Mouse (Mus musculus) lung, postnatal 25 days (tissue): ENCODE measurements around the gene Tpcn1.
A peak's percentile ranks its signal among the peaks of the same experiment; 100 is the strongest.

Experiments
- DNase-seq: peaks from one replicate; pipeline ENCODE4 v3.0.0; 2022; ENCODE audit warnings: low spot score

The Tpcn1 gene

DNA sequence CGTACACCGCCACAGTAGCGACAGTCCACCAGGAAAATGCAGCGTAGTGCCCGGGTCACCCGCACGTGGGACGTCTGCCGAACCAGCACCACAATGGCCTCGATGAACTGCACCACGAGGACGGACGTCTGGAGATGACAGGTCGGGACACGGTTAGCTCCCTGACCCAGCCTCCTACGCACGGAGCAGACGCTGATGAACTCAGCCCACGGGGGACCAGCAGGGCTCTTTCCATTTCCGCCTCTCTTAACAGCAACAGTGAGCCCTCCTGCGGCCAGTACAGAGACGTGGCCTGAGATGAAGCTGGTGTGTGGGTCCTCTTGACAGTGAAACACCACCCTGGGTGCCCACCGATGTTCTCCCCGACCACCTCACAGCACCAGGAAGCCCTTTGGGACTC is 32.6 kb downstream of the Tpcn1 start:
- no peak for DNase-seq

DNA sequence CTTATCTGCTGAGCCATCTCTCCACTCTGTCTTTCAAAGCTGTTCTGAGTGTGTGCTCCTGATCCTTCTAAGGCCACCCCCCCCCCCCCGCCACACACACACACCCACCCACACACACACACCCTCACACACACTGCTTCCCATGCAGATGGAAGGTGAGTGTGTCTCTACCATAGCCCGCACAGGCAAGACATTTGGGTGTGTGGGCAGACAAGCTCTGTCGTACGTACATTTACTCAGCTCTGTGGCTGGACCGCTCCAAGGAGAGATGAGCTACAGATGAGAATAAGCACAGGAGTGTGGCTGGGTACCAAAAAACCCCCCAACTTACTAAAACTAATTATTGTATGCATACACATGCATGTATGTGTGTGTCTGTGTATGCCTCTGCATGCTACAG is 37.8 kb downstream of the Tpcn1 start:
- no peak for DNase-seq

DNA sequence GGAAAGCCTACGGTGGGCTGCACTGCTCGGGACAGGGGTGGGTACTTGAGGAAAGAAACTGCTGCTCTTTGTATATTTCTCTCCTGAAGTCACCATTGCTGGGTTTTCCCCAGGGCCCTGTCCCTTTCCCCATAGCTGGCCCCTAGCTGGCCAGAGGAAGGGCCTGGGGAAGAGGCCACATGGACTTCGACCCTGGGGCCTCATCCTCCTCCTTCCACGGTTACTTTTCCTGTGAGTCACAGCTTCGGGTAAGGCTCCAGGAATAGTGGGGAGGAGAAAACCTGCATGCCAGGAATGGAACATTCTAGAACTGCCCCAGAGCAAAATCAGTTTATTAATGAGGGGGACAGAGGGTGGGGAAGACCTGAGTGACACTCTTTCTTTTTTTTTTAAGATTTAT is 38.3 kb downstream of the Tpcn1 start:
- DNase-seq: no peak

DNA sequence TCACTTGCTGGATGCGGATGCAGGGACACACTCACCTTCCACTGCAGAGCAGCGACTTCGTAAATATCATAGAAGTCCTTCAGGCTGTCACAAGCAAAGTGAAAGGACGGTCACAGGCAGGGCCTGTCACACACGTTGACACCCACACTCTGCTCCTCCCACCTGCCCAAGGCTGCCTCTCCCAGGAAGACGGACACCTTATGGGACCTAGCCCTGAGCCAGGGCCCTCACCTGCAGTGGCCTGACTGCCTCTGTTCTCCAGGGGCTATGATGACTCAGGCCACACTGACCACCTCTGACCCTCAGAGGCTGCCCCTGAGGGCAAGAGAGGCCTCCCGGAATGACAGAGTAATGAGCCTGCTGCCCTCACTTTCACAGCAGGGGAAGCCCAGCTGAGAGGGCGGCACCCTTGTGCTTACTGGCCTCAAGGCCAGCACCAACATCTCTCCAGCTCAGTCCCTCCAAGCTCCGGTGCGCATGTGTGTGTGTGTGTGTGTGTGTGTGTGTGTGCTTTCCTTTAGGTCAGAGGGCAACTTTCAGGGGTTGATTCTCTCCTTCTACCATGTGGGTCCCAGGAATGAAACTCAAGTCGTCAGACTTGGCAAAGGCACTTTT is 40.1 kb downstream of the Tpcn1 start:
- DNase-seq: no peak

DNA sequence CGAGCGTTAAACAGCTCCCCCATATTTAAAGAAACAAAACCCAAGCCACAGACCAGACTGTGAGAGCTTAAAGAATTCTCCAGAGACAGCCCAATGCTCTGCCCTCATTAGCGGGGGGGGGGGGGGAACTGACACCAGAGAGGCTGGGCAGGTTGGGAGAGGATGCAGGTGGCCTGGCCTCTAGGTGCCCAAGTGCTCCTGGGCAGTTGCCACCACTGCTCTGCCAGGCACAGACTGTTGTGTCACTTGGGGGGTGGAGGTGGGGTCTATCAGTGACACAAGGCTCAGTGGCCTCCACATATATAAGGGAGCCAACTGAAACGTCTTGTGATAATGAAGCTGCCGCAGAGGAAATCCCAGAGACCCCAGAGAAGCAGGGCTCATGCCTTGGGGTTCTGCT is 51.8 kb downstream of the Tpcn1 start:
- no peak for DNase-seq

DNA sequence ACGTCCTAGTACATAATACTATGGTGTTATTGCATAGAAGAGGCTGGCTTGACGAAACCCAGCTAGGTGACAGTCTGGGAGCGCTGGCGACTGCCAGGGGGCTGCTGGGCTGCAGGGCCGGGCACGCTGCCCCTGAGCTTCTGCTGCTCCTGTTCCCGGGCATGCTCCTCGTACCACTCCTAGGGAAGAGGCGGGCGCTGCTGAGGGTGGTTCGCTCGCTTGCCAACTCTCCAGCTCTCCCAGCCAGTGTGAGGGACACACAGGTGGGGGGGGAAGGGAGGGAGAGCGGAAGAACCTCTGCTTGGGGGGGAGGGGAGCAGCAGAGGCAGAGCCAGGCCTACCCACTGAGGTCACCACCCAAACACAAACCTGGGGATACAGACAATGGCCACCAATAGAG is 52.4 kb downstream of the Tpcn1 start:
- DNase-seq: peak; percentile 10

DNA sequence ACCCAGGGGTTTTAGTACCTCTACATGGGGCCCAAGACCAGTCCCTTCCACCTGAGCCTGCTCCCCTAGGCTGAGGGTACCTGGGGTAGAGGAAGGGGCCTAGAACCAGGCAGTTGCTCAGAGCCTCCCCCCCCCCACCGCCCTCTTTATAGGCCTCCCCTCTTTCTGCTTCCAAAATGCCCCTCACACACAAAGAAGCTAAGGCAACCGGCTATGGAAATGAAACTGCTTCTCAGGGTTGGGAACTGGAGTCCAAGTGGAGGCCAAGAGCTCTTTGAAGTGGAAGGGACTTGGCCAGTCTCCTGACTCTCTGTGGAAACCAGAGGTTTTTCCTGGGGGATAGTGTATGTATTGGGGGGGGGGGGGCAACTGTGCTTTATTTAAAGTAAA is 53.8 kb downstream of the Tpcn1 start:
- DNase-seq: no peak

DNA sequence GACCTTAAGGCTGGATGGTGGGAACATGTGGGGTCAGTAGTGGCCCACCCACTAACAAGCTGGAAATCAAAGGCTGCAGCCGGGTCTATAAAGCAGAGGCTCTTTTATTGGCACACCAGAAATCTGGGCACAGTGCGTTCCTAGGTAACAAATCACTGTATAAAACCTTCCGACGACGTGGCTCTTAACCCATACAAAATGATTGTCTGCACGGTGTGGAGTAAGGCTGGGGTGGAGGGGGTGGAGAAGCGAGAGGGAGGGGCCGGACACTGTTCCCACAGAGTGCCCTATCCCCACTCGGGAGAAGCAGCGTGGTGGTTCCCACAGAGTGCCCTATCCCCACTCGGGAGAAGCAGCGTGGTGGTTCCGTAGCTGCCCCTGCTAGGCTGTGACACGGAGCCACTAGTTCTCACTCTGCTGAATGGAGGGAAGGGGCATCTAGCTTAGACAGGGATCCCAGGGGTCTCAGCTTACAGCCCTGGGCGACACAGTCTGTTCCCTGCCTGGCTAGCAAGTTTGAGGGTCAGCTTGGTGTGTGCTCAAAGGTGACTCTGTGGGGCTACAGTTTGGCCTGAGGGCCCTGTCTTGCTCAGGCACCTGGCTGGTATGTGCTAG is 54.3 kb downstream of the Tpcn1 start:
- DNase-seq: no peak

DNA sequence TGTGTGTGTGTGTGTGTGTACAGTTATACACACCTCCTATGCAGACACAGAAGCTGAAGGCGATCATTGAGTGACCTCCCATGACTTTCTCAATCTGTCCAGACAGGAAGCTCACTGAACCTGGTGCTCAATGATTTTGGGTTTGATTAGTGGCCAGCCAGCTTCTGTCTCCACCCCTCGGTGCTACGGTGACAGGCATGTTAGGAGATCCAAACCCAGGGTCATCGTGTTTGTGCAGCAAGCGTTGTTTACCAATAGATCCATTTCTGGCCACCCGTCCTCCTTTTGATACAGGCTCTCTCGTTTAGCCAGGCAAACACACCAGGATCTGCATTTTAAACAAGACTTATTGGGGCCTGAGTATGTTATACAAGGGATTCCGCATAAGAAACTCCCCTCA is 56.8 kb downstream of the Tpcn1 start:
- no peak for DNase-seq

DNA sequence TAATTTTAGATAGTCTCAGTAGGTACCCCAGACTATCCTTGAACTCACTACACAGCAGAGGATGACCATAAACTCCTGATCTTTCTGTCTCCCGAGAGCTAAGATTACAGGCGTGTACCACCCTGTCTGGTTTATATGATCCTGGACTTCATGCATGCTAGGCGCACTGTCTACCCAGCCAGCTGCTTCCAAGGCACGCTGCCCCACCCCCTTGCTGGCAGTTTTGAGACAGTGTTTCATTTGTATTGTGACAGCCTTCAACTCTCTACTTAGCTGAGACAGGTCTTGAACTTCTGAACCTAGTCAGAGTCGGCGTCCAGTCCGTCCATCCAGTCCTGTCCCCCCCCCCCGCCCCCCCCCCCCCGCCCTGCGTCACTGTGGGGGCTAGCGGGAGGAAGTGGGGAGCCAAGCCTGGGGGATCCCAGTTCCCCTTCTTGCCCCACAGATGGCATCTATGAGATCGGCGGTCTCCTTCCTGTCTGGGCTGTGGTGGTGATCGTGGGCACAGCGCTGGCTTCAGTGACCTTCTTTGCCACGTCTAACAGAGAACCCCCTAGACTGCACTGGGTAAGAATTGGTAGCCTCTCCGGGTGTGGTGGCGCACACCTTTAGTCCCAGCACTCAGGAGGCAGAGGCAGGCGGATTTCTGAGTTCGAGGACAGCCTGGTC is 61.0 kb downstream of the Tpcn1 start:
- DNase-seq: no peak

DNA sequence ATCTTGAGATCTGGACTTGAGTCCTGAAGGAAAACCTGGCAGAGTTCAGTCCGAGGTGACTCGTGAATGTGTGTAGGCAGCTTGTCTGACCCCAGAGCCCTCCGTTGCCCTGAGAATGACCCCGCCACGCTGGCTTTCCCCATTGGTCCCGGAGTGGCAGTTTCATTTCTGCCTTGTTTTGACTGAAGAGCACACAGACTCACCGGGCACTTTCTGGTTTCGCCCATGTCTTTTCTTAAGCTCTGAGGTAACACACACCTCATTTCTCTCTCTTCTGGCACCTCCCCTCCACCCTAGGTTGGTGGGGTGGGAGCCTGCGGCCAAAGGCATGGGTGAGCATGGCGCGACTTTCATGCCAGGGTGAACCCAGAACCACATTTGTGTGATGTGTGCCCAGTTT is 62.2 kb downstream of the Tpcn1 start:
- no peak for DNase-seq

DNA sequence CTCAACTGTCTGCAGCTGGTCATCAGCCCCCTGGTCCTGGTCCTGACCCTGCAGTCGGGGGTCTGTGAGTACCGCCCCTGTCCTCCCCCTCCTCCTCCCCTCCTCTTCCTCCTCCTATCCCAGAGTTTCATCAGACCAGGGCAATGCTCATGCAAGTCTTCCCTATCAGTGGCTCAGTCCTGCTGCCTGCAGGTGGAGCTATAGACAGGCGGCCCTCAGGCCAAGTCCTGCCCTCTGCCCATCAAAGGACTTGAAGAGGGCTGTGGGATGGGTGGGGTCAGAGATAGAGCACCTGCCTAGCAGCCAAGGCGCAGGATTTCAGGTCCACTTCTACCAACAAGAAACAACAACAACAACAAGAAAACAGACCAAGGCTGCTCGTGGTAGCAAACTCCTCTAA is 62.7 kb downstream of the Tpcn1 start:
- DNase-seq: peak; percentile 18

DNA sequence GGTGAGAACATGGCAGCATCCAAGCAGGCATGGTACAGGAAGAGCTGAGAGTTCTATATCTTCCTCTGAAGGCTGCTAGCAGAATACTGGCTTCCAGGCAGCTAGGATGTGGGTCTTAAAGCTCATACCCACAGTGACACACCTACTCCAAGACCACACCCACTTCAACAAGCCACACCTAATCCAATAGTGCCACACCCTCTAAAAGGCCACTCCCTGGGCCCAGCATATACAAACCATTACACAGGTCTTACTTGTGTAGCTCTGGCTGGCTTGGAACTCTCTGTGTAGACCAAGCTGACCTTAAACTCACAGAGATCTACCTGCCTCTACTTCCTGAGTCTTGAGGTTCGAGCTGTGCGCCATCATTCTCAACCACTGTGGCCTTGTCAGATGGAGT is 63.7 kb downstream of the Tpcn1 start:
- no peak for DNase-seq

DNA sequence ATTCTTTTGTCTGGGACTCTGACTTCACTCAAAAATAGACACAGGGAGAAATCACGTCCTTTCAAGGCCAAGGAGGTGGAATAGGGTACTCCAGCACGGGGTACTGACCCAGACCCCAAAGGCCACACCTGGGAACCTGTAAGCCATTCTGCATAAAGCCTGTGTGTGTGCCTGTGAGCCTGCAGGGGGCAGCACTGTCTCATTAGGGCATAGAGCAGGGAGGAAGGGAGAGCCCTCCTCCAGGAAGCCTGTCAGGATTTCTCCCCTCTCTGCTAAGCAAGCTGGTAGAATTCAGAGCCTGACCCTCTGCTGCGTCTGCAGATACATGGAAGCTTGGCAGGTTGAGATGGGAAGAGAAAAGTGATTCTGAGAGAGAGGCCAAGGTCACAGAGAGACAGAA is 65.8 kb downstream of the Tpcn1 start:
- peak; percentile 23 for DNase-seq

DNA sequence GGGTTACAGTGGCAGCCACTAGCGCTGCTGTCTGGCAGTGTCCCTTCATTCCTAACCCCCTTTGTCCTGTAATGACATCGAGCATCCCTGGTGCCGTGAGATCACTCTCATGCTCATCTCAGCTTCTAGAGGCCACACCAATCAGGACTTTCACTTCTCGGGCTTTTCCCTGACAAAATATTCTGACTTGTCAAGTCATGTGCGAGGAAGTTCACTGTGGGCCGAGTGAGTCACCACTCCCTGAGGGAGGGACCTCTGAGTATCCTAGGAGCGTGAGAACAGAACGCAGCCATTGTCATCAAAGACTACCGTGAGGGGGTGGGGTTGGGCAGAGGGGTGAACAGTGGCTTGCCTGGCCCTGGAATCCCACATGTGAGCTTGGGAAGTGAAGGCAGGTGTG is 70.9 kb downstream of the Tpcn1 start:
- DNase-seq: peak; percentile 41

DNA sequence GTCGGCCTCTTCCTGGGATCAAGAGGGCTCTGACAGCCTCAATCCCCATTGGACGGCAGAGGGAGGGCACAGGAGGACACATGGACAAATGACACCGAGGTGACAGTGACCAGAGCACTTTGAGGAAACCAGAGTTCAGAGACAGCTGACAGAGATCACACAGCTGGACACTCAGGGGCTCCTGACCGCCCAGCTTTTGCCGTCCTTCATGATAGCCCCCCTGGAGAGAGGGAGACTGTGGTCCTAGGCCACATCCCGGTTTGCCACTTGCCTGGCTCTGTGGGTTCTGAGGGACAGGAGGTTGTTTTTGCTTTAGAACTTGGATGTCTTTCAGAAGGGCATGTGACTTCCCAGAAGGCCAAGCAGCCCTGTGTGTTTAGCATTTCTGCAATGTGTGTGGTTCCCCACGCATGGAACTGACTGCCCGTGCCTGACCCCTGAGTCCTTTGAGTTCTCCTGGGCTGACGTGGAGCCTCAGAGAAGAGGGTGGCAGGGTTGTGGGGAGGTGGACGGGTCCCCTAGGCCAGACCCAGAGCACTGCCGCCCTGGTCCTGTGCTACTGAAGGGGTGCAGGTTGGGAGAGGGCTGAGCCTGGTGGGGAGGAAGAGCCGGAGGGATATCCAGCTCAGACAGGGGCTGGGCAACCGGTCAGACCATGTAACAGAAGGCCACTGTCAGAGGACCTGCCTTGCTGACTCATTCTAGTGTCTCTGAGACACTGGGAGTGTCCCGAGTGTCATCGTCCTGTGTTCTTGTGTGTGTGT is 72.1 kb downstream of the Tpcn1 start:
- peak; percentile 50 for DNase-seq

DNA sequence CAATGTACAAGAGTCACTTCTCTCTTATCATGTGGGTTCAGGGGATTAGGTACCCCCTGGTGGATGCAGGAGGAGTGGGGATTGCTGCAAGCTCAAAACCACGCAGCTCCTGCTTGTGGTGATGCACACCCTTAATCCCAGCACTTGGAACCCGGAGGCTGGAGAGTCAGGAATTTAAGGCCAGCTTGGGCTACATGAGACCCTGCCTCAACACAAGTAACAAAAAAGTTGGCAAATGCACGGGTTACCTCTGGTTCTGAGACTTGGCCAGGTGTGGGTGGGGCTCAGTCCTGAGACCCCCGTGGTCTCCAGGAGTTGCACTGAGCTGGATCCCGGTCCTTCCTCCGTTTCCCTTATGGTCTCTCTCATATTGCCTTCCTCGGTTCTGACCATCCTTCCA is 73.0 kb downstream of the Tpcn1 start:
- no peak for DNase-seq

DNA sequence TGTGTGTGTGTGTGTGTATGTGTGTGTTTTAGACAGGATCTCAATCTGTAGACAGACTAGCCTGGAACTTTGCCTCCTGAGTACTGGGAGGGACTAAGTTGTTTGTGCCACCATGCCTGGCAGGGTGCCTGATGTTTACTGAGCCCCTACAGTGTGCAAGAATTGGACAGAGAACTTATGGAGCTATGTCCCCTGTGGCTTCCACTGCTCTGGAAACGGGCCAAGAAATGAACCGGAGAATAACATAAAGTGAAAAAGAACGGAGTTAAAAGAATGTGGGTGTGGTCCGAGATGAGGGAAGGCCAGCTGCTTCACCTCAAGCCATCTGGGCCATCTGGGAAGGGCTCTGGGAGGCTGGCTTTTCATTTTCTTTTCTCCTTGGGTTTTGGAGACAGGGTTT is 73.7 kb downstream of the Tpcn1 start:
- DNase-seq: peak; percentile 43

DNA sequence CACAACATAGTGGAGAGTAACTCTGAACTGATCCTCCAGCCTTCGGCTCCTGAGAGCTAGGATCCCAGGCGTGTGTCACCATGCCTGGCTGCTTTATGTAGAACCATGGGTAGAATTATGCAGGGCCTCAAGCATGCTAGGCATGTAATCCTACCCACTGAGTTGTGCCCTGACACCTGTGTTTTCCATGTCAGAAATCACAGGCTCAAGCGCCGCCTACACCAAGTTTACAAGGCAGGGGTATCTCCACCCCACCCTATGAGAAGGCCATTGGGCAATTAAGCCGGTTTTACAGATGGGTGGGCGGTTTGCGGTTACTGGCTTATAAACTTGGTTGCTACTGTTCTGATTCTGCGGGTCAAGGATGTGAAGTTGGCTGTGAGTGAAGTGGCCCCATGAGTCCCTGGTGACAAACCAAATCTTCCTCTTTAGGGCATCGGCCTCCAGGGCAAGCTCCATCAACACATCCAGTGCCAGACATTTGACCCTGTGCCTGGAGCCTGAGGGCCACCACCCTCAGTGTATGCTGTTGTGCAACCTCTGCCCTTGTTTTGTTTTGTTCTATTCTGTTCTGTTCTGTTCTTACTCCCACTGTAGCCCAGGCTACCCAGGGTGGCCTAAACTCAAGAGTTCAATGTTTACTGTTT is 74.3 kb downstream of the Tpcn1 start:
- peak; percentile 59 for DNase-seq

DNA sequence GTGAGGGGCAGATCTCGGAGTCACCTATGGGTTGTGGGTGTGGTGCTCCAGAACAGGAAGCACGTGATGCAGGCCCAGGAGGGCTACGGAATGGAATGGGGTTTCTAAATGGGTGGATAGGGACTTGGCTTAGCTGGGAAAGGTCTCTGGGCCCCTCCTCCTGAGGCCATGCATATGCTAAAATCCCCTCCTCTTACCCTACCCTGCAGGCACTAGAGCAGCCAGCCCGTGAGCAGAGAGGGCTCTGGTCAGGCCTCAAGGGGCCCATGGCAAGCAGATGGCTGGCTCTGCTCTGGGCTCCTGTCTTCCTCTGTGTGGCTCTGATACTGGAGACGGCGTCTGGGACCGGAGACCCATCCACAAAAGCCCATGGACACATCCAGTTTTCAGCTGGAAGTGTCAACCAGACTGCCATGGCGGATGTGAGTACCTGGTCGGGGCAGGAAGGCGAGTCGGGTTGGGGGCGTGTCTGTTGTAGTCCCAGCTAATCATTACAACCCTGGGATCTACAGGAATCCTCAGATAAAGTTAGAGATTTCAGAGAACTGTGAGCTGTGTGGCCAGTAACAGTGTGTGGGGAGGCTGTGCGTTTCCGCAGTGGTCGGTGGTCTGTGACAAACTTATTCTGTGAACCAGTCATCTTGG is 75.4 kb downstream of the Tpcn1 start:
- no peak for DNase-seq

DNA sequence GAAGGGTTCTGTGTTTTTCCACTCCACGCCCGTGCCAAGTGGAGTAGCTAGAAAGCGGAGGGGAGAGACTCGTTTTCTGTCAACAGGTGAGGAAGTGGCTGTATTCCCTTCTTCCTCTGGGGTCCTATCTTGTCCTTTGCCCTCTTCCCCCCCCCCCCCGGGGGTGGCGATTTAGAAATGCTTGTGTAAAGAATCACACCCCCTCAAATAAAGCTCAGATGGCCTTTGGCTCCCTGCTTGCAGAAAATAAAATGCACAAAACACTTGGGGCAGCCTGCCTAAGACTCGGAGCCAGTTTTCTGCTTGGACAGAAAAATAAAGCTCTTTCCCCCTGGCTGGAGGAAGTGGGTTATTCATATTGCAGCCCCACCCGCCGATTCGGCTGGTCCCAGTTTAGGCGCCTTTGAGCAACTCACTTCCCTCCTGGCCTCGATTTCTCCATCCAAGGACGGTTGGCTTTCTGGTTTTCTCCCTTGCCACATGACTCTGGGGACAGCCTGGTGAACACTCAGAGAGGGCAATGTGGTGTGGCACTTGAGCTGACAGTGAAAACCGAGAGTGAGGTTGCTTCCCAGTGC is 76.7 kb downstream of the Tpcn1 start:
- DNase-seq: peak; percentile 36
